ENCODE assay signal across 8 mouse cellular contexts in genomic region chr13:59554772-59555505, GRCm38 (mm10). TPM values are rescaled to one million over a fixed set of nuclear protein-coding genes. Genes with fewer than 3 reads are reported as not detected.
DNase-seq lines count a peak whose midpoint lies in the region; ATAC-seq and TF ChIP-seq lines count a peak whose summit lies in the region.

No protein-coding gene starts in this region.

- WGBS in heart, embryonic 12.5 days = 71% methylated on average over 17 of the region's 17 CpGs
- WGBS in heart, embryonic 10.5 days = 70% methylated on average over 17 of the region's 17 CpGs
- WGBS in intestine, embryonic 16.5 days = 55% methylated on average over 17 of the region's 17 CpGs

- TF ChIP-seq CTCF in testis, adult 2 months (IDR thresholded peaks at IDR 0.05; ENCODE audit: control insufficient read depth, insufficient read depth, insufficient replicate concordance, low read depth, low read length) = no peak

- TF ChIP-seq POLR2A in testis, adult 2 months (IDR thresholded peaks at IDR 0.05; ENCODE audit: control insufficient read depth, low read depth, low read length) = no peak

- H3K36me3 ChIP-seq in heart, embryonic 12.5 days = no peaks in the 10 kb centered on the region
- no peaks in the 10 kb centered on the region for H3K36me3 ChIP-seq in heart, embryonic 10.5 days
- no peaks in the 10 kb centered on the region; the same call in 1 of the 2 replicates for H3K36me3 ChIP-seq in testis, adult 2 months (ENCODE audit: control insufficient read depth, insufficient read depth, low read length)
- no peaks in the 10 kb centered on the region for H3K36me3 ChIP-seq in intestine, embryonic 16.5 days (ENCODE audit: control insufficient read depth, insufficient read depth, low read length)

- no peak overlapping the region for H3K9ac ChIP-seq in heart, embryonic 12.5 days
- H3K9ac ChIP-seq in intestine, embryonic 16.5 days (ENCODE audit: low read depth, low read length) = no peak overlapping the region

- no peak for ATAC-seq in heart, embryonic 12.5 days (ENCODE audit: insufficient number of reproducible peaks, low FRiP score)
- ATAC-seq in intestine, embryonic 16.5 days = no peak

- H3K4me2 ChIP-seq in heart, embryonic 12.5 days = peak overlapping the region; percentile 2; the same call in 1 of the 2 replicates
- H3K4me2 ChIP-seq in intestine, embryonic 16.5 days (ENCODE audit: low read depth, low read length) = peak overlapping the region; percentile 7

- no peak for DNase-seq in heart, embryonic 10.5 days (ENCODE audit: low spot score)
- DNase-seq in testis, postnatal 14 days (ENCODE audit: low spot score) = no peak
- DNase-seq in right cerebral cortex, postnatal 36 days (ENCODE audit: low spot score in 2 of 2) = no peak
- no peak for DNase-seq in adrenal gland, adult 2 months
- DNase-seq in urinary bladder, postnatal 4 days (ENCODE audit: low spot score in 2 of 2) = no peak

- H3K4me3 ChIP-seq in heart, embryonic 12.5 days = no peak overlapping the region
- no peak overlapping the region for H3K4me3 ChIP-seq in heart, embryonic 10.5 days
- peak overlapping the region; percentile 50 for H3K4me3 ChIP-seq in testis, adult 2 months (ENCODE audit: control insufficient read depth, low read depth, low read length)
- H3K4me3 ChIP-seq in intestine, embryonic 16.5 days (ENCODE audit: low read length) = peak overlapping the region; percentile 11; the same call in 1 of the 2 replicates

- no peaks in the 10 kb centered on the region for H3K27me3 ChIP-seq in heart, embryonic 12.5 days (replicated peaks)
- no peaks in the 10 kb centered on the region for H3K27me3 ChIP-seq in heart, embryonic 10.5 days (ENCODE audit: insufficient read depth, poor library complexity, severe bottlenecking)
- no peaks in the 10 kb centered on the region for H3K27me3 ChIP-seq in testis, adult 2 months (ENCODE audit: control insufficient read depth, insufficient read depth, low read length)
- H3K27me3 ChIP-seq in intestine, embryonic 16.5 days (replicated peaks; ENCODE audit: control insufficient read depth, insufficient read depth, low read length) = no peaks in the 10 kb centered on the region

- H3K4me1 ChIP-seq in heart, embryonic 12.5 days (replicated peaks) = peaks cover 18% of the 10 kb centered on the region
- peaks cover 17% of the 10 kb centered on the region for H3K4me1 ChIP-seq in heart, embryonic 10.5 days
- H3K4me1 ChIP-seq in testis, adult 2 months (ENCODE audit: control insufficient read depth, insufficient read depth, low read length) = peaks cover 11% of the 10 kb centered on the region; the same call in 1 of the 2 replicates
- H3K4me1 ChIP-seq in intestine, embryonic 16.5 days (ENCODE audit: control insufficient read depth, insufficient read depth, low read length) = peaks cover 15% of the 10 kb centered on the region

- H3K9me3 ChIP-seq in heart, embryonic 12.5 days (replicated peaks) = no peaks in the 10 kb centered on the region
- H3K9me3 ChIP-seq in heart, embryonic 10.5 days = no peaks in the 10 kb centered on the region
- no peaks in the 10 kb centered on the region for H3K9me3 ChIP-seq in intestine, embryonic 16.5 days (ENCODE audit: control insufficient read depth, low read length)

- H3K27ac ChIP-seq in heart, embryonic 12.5 days (ENCODE audit: poor library complexity, severe bottlenecking) = no peak overlapping the region
- H3K27ac ChIP-seq in heart, embryonic 10.5 days = no peak overlapping the region
- H3K27ac ChIP-seq in testis, adult 2 months (ENCODE audit: control insufficient read depth, insufficient read depth, low read depth, low read length) = no peak overlapping the region
- no peak overlapping the region for H3K27ac ChIP-seq in intestine, embryonic 16.5 days (ENCODE audit: low read length)

RNA-seq across cellular contexts. Expression of gene Agtpbp1, which starts 30.1 kb away (rescaled TPM):
- polyA plus RNA-seq in heart, embryonic 12.5 days (2016; fragmentation: Nextera tagmentation; extraction: Ambion mirVana) = 13.2 and 14.9 TPM in 2 replicates
- polyA plus RNA-seq in heart, embryonic 10.5 days (2016; fragmentation: Nextera tagmentation; extraction: Ambion mirVana) = 8.8 and 14.4 TPM in 2 replicates
- 74.6 and 82.5 TPM in 2 replicates for polyA plus RNA-seq in testis, adult 2 months (2012; rRNA removed)
- 10.2 and 10.7 TPM in 2 replicates for polyA plus RNA-seq in intestine, embryonic 16.5 days (2015; fragmentation: Nextera tagmentation; extraction: Ambion mirVana)
- total RNA-seq in adrenal gland, adult 2 months (2021) = 10 to 100 TPM; 38.9 to 45.7 TPM
- 2.9 and 4.3 TPM in 2 replicates for polyA plus RNA-seq in adrenal gland, adult 2 months (2012; rRNA removed)

RNA-seq across cellular contexts. Expression of gene Naa35, which starts 30.1 kb away (rescaled TPM):
- 80.8 and 85.4 TPM in 2 replicates for polyA plus RNA-seq in heart, embryonic 12.5 days (2016; fragmentation: Nextera tagmentation; extraction: Ambion mirVana)
- 78.9 and 92.6 TPM in 2 replicates for polyA plus RNA-seq in heart, embryonic 10.5 days (2016; fragmentation: Nextera tagmentation; extraction: Ambion mirVana)
- 42.8 and 46.5 TPM in 2 replicates for polyA plus RNA-seq in testis, adult 2 months (2012; rRNA removed)
- 61.2 and 67.8 TPM in 2 replicates for polyA plus RNA-seq in intestine, embryonic 16.5 days (2015; fragmentation: Nextera tagmentation; extraction: Ambion mirVana)
- 10 to 100 TPM; 52.4 to 63.3 TPM for total RNA-seq in adrenal gland, adult 2 months (2021)
- polyA plus RNA-seq in adrenal gland, adult 2 months (2012; rRNA removed) = 12.4 and 17.6 TPM in 2 replicates

Comparison
In these comparisons a context has a peak if more than half of its experiments do, and no peak if none do; other contexts are left out.
1. H3K4me3 ChIP-seq: peak in testis, adult 2 months (single experiment) and intestine, embryonic 16.5 days (single experiment); none in heart, embryonic 12.5 days (single experiment) and heart, embryonic 10.5 days (single experiment).